Mouse (Mus musculus): ENCODE results near the gene Gpr180. TPM values are rescaled to one million over a fixed set of nuclear protein-coding genes. Genes with fewer than 3 reads are reported as not detected.
"Not testable (repeated sequence)": the region's sequence is repeated elsewhere in the genome, so short reads cannot be mapped to it uniquely, and the experiment has no call there.

The Gpr180 gene
- polyA plus RNA-seq, 1 experiment, result 21.9 TPM

DNA sequence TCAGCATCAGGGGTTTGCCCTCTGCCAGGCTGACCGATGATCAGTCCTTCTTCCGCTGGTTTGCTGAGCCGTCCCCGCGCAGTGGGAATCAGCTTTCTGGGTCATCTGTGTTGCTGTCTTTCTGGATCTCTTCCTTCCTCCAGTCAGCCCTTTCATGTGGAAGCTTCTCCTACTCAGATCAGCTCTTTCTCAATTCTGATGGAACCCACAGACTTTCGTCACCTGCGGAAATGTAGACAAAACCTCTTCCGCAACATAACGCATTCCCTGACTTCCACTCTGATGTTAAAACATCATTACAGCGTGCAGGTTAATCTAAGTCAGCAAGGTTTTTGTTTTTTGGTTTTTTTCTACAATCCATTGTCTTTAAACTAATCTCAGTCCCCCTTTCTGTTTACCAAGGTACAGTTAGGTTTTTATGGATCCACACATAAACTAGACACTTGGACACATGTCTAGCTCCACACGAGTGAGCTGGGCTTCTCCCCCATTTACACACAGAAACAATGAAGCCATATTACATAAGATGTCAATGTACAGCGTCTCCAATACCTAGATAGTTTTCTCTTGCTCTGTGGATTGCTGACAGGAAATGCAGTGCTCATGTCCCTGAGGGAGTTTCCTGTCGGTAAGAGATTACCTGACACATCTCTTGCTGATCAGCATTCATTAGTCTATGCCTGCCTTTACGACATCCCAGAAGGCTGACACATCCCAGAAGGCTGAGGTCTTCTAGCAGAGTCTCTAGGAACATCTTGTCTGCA is 35.5 kb upstream of the Gpr180 start:
- Histone ChIP-seq H3K36me3 (ENCODE audit: control insufficient read depth, insufficient read depth, low read length) (no peaks in the 10 kb centered on the region), H3K27me3 (ENCODE audit: control insufficient read depth, insufficient read depth, low read length) (no peaks in the 10 kb centered on the region), H3K4me1 (replicated peaks; ENCODE audit: control insufficient read depth, insufficient read depth, low read length) (no peaks in the 10 kb centered on the region), H3K27ac (ENCODE audit: control insufficient read depth, insufficient read depth, low read length) (no peak overlapping the region), H3K4me3 (ENCODE audit: control insufficient read depth, insufficient read depth, low read length) (no peak overlapping the region)
- no peak for TF ChIP-seq CTCF (IDR thresholded peaks at IDR 0.05; ENCODE audit: borderline replicate concordance, control insufficient read depth, extremely low read depth, insufficient read depth, low read length, poor library complexity)
- no peak for DNase-seq
- WGBS, result 84% methylated on average over 14 of the region's 14 CpGs

DNA sequence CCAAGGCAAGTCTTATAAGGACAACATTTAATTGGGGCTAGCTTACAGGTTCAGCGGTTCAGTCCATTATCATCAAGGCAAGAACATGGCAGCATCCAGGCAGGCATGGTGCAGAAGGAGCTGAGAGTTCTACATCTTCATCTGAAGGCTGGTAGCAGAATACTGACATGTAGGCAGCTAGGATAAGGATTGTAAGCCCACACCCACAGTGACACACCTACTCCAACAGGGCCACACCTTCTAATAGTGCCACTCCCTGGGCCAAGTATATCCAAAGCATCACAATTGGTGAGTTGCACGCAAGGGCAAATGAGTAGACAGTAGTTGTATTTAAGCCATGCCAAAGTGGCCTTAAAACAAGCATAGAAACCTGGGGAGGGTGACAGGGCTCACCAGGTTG is 29.5 kb upstream of the Gpr180 start:
- not testable (repeated sequence) for H3K27me3 ChIP-seq (ENCODE audit: control insufficient read depth, insufficient read depth, low read length); H3K4me3 ChIP-seq (ENCODE audit: control insufficient read depth, insufficient read depth, low read length); H3K27ac ChIP-seq (ENCODE audit: control insufficient read depth, insufficient read depth, low read length); DNase-seq; H3K36me3 ChIP-seq (ENCODE audit: control insufficient read depth, insufficient read depth, low read length); H3K4me1 ChIP-seq (replicated peaks; ENCODE audit: control insufficient read depth, insufficient read depth, low read length)
- 98% methylated on average over 2 of the region's 2 CpGs for WGBS

DNA sequence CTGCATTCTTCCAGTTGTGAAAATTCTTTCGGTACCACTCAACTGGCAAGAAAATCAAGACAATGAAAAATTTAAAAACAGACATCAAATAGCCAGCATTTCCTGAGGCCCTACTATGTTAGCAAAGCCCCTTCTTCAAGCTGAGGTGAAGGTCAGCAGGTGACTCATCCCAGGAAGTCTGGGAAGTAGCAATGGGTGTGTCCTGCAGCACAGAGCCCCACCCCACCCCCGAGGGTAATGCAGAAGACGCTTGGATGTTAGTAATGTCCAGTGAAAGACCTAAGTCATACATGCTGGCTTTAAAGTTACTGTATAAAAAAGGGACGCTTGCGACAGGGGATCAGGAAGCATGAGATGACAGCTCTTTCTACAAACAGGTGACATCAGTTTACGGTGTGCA is 23.8 kb upstream of the Gpr180 start:
- DNase-seq, result no peak
- Histone ChIP-seq H3K4me1 (replicated peaks; ENCODE audit: control insufficient read depth, insufficient read depth, low read length) (no peaks in the 10 kb centered on the region), H3K4me3 (ENCODE audit: control insufficient read depth, insufficient read depth, low read length) (no peak overlapping the region), H3K27ac (ENCODE audit: control insufficient read depth, insufficient read depth, low read length) (no peak overlapping the region), H3K27me3 (ENCODE audit: control insufficient read depth, insufficient read depth, low read length) (no peaks in the 10 kb centered on the region), H3K36me3 (ENCODE audit: control insufficient read depth, insufficient read depth, low read length) (peaks cover 42% of the 10 kb centered on the region)
- 94% methylated on average over 6 of the region's 6 CpGs for WGBS
- TF ChIP-seq POLR2A (IDR thresholded peaks at IDR 0.05; ENCODE audit: control insufficient read depth, extremely low read depth, insufficient read depth, low read length, poor library complexity) (no peak), CTCF (IDR thresholded peaks at IDR 0.05; ENCODE audit: borderline replicate concordance, control insufficient read depth, extremely low read depth, insufficient read depth, low read length, poor library complexity) (no peak)

DNA sequence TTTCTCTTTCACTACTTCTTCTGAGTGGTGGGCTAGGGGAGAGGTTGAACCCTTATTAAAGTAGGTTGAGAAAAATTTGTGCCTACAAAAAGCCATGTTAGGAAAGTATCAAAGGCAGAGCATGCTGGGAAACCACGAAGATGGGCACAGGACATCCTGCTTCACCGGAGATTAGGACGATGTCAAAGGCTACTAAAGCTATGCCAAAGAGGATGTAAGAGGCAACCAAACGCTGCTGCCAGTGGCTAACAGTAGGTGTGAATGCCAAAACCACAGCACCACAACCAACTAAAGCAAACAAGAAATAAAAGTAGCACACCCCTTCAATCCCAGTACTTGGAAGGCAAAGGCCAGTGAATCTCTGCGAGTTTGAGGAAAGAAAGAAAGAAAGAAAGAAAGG is 12.8 kb upstream of the Gpr180 start:
- Histone ChIP-seq H3K4me1 (replicated peaks; ENCODE audit: control insufficient read depth, insufficient read depth, low read length) (no peaks in the 10 kb centered on the region), H3K27ac (ENCODE audit: control insufficient read depth, insufficient read depth, low read length) (no peak overlapping the region), H3K27me3 (ENCODE audit: control insufficient read depth, insufficient read depth, low read length) (no peaks in the 10 kb centered on the region), H3K4me3 (ENCODE audit: control insufficient read depth, insufficient read depth, low read length) (no peak overlapping the region), H3K36me3 (ENCODE audit: control insufficient read depth, insufficient read depth, low read length) (peaks cover 56% of the 10 kb centered on the region)
- TF ChIP-seq POLR2A (IDR thresholded peaks at IDR 0.05; ENCODE audit: control insufficient read depth, extremely low read depth, insufficient read depth, low read length, poor library complexity), result no peak
- no peak for TF ChIP-seq CTCF (IDR thresholded peaks at IDR 0.05; ENCODE audit: borderline replicate concordance, control insufficient read depth, extremely low read depth, insufficient read depth, low read length, poor library complexity)
- 14% methylated on average over 5 of the region's 5 CpGs for WGBS
- DNase-seq, result no peak

- no peak overlapping the region for H3K27ac ChIP-seq (ENCODE audit: control insufficient read depth, insufficient read depth, low read length)
- no peak overlapping the region for H3K4me3 ChIP-seq (ENCODE audit: control insufficient read depth, insufficient read depth, low read length)
- H3K4me1 ChIP-seq (replicated peaks; ENCODE audit: control insufficient read depth, insufficient read depth, low read length), result no peaks in the 10 kb centered on the region
- no peak for DNase-seq
- H3K36me3 ChIP-seq (ENCODE audit: control insufficient read depth, insufficient read depth, low read length), result peaks cover 52% of the 10 kb centered on the region
- no peaks in the 10 kb centered on the region for H3K27me3 ChIP-seq (ENCODE audit: control insufficient read depth, insufficient read depth, low read length)
- no peak for TF ChIP-seq POLR2A (IDR thresholded peaks at IDR 0.05; ENCODE audit: control insufficient read depth, extremely low read depth, insufficient read depth, low read length, poor library complexity)
- no peak for TF ChIP-seq CTCF (IDR thresholded peaks at IDR 0.05; ENCODE audit: borderline replicate concordance, control insufficient read depth, extremely low read depth, insufficient read depth, low read length, poor library complexity)
- WGBS, result 90% methylated on average over 4 of the region's 4 CpGs
These were observed 12.2 kb upstream of the Gpr180 start for GRCm38 (mm10) chr14:118124771-118125170.

GRCm38 (mm10) chr14:118126301-118126700 is 10.7 kb upstream of the Gpr180 start:
- Histone ChIP-seq H3K36me3 (ENCODE audit: control insufficient read depth, insufficient read depth, low read length) (peaks cover 38% of the 10 kb centered on the region), H3K27ac (ENCODE audit: control insufficient read depth, insufficient read depth, low read length) (no peak overlapping the region), H3K4me1 (replicated peaks; ENCODE audit: control insufficient read depth, insufficient read depth, low read length) (0 out of 2 replicates have a peak, but pooled peaks cover under 1% of the 10 kb centered on the region), H3K27me3 (ENCODE audit: control insufficient read depth, insufficient read depth, low read length) (no peaks in the 10 kb centered on the region), H3K4me3 (ENCODE audit: control insufficient read depth, insufficient read depth, low read length) (no peak overlapping the region)
- 98% methylated on average over 5 of the region's 5 CpGs for WGBS
- TF ChIP-seq POLR2A (IDR thresholded peaks at IDR 0.05; ENCODE audit: control insufficient read depth, extremely low read depth, insufficient read depth, low read length, poor library complexity) (no peak), CTCF (IDR thresholded peaks at IDR 0.05; ENCODE audit: borderline replicate concordance, control insufficient read depth, extremely low read depth, insufficient read depth, low read length, poor library complexity) (no peak)
- DNase-seq, result no peak

DNA sequence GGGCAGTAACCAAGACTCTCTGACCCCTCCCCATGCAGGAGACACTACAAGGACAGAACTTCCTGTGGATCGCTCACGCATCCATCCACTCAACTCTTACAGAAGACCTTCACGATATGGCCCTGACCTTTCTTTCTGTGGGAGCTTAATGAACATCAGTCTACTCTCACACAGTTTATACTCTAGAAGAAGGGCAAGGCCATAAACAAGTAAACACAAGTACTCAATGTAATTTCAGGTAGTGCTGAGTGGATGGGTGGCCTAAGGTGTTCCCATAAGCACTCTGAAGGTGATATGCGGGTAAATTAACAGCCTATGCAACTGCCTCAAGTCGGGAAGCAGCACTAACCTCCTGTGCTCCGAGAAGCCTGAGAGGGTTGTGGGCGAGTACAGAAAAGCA is 5.5 kb upstream of the Gpr180 start:
- H3K27ac ChIP-seq (ENCODE audit: control insufficient read depth, insufficient read depth, low read length), result no peak overlapping the region
- no peak for TF ChIP-seq POLR2A (IDR thresholded peaks at IDR 0.05; ENCODE audit: control insufficient read depth, extremely low read depth, insufficient read depth, low read length, poor library complexity)
- no peak for TF ChIP-seq CTCF (IDR thresholded peaks at IDR 0.05; ENCODE audit: borderline replicate concordance, control insufficient read depth, extremely low read depth, insufficient read depth, low read length, poor library complexity)
- peaks cover 7% of the 10 kb centered on the region for H3K4me1 ChIP-seq (replicated peaks; ENCODE audit: control insufficient read depth, insufficient read depth, low read length)
- H3K4me3 ChIP-seq (ENCODE audit: control insufficient read depth, insufficient read depth, low read length), result no peak overlapping the region
- WGBS, result 89% methylated on average over 7 of the region's 7 CpGs
- DNase-seq, result no peak
- H3K36me3 ChIP-seq (ENCODE audit: control insufficient read depth, insufficient read depth, low read length), result peaks cover 17% of the 10 kb centered on the region
- no peaks in the 10 kb centered on the region for H3K27me3 ChIP-seq (ENCODE audit: control insufficient read depth, insufficient read depth, low read length)
